Mouse (Mus musculus): ENCODE measurements around the gene Pdss2.
A peak's percentile ranks its signal among the peaks of the same experiment; 100 is the strongest.

Gene Pdss2

DNA sequence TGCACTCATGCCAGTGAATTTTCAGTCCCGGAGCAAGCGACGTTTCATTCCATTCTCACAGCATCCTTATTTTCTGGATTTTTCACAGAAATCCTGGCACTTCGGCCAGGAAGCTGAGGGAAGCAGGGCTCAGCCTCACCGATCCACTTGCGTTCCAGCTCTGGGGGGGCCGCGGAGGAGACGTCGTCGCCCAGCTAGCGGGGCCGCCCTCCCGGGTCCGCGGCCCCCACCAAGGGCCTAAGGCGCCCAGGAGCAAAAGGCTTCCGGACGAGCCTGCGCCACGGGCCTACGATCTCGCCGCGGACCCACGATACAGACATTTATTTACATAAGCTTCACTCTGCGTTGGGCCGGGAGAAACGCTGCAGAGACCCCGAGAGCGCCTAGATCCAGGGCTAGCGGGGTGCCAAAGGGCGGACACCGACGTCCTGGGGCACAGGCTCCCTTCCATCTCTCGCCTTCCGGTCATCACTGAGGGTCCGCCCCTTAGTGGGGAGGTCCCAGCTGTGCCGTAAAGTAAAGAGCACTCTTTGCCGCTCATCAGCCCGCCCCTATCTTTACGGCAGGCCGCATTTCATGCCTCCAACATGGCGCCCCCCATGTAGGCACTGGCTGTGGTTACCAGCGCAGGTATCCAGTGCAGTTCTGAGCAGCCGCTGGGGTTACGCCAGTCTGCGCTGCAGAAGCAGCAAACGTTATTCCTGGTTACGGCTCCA lies at the start of gene Pdss2:
Gene Pdss2, plus strand, starts transcription at position 577 of the 716 bp plus-strand sequence.
- DNase-seq (ENCODE audit: low read depth in 2 of 2, low spot score in 2 of 2) = peak; percentile 86 to 91

DNA sequence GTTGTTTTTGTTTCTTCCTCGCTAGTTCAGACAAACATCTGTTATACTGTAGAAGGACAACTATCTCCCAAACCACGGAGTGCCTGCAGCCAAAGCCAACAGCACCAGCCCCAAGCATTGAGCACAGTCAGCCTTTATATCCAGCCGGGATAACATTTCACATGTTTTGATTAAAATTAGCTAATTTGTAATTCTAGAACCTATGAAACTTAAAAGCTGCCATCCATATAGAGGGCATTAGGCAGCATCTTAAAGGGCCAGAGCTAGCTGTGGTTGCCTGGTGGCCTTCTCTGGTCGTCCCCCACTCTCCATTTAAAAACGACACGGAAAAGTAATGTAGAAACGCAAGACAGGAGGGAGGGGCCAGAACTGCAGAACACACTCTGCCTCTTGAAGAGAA lies 49.2 kb upstream of the Pdss2 start:
- no peak for DNase-seq (ENCODE audit: low read depth in 2 of 2, low spot score in 2 of 2)

DNA sequence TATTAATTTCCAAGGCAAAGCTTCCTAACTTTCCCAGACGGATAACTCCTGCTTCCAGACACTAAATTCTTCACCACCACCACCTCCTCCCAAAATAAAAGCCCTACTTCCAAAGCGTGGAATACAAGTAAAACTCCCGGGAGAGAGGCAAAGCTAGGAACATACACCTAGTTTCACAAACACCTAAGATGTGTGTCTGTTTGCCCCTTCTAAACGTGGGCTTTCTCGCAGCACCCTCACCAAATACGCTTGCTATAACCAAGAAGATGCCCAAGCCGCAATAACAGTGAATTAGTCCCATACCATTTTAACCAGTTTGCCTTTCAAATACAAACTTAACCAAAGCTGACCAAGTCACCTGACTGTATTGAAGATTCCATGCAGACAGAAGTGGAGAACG lies 48.7 kb upstream of the Pdss2 start:
- no peak for DNase-seq (ENCODE audit: low read depth in 2 of 2, low spot score in 2 of 2)

DNA sequence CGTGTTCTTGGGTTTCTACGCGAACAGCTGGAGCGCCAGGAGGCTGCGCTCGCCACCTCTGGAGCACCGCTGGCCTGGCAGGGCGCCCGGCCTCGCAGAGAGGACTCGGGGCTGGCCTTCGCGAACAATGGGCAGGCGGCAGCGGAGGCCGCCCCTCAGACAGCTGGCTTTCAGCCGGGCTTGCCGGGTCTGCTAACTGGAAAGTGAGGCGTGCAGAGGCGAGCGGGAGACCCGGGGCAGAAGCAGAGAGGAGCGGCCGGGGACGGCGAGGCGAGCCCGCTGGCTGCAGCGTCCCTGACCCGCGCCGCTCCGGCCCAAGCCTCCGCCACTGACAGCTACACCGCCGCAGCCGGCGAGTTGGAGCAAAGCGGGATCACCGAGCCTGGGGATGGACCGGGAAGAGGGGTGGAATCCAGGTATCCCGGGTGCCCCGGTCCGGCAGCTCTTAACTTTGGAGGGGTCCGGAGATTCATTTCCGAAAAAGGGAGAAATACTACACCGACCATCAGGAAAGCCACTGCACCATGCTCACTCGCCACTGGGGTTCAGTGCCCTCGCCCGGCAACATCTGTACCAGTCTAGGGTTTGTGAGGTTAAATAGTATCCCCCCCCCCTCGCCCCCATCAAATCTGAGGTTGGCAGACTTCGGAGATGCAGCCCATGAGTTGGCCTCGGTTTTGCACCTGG lies 48.0 kb upstream of the Pdss2 start:
- DNase-seq (ENCODE audit: low read depth in 2 of 2, low spot score in 2 of 2) = peak in 1 of 2 experiments; percentile 2

DNA sequence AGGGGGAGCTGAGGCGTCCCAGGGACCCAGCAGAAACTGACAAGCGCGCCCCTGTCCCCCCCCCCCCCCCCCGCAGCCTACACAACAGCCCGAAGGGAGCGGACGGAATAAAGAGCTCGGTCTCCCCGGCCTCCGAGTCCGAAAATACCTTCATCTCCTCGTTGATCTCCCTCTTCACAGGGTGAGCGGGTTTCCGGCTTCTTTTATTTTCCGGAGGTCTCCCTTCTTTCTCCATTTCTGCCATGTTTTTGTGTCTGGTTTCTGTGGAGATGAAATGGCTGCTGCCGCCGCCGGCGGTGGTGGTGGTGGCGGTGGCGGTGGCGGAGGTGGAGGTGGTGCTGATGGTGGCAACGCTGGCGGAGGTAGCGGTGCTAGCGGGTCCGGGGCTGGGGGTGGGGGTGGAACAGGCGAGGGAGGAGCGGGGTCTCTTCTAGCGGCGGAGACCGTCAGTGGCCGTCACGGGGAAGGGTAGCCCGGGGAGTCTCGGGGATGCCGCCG lies 47.4 kb upstream of the Pdss2 start:
- DNase-seq (ENCODE audit: low read depth in 2 of 2, low spot score in 2 of 2) = peak in 1 of 2 experiments; percentile 3

DNA sequence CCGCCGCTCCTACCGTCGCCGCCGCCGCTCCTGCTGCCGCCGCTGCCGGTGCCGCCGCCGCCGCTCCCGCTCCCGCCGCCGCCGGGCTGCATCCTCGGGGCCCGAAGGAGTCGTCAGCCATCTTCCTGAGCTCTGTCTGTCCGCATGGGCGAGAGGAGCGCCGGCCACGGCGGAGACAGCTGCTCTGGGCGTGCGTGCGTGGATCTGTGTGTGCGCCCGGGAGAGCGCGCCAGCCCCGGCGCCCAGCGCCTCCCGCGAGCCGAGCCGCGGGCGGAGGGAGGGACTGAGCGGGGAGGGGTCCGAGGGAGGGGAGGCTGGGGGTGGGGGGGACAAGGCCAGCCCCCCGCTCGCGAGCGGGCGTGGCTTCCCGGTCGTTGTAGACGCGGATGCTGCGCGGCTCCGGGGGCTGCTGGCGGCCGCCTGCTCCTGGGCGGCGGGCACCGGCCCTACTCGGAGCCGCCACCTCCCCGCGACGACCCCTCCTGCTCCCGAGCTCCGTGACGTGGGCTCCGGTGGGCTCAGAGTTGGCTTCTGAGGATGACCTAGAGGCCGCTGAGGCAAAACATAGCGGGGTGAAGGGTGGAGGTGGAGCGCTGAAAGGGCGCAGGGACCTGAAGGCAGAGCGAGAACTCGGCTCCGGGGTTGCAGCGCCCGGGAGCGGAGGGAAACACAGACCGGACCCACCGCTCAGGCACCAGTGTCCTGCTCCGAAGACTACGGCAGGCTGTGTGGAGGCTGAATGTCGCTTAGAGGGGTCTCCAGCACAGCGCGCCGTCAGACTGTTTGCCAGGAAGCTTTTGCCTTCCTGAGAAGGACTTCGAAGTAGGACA lies 46.7 kb upstream of the Pdss2 start, which contains the start of the genes Sobp and 9030612E09Rik:
Gene Sobp, minus strand, starts transcription at position 205 of the 830 bp plus-strand sequence.
Gene 9030612E09Rik, plus strand, starts transcription at position 379 of the 830 bp plus-strand sequence.
- no peak for DNase-seq (ENCODE audit: low read depth in 2 of 2, low spot score in 2 of 2)

DNA sequence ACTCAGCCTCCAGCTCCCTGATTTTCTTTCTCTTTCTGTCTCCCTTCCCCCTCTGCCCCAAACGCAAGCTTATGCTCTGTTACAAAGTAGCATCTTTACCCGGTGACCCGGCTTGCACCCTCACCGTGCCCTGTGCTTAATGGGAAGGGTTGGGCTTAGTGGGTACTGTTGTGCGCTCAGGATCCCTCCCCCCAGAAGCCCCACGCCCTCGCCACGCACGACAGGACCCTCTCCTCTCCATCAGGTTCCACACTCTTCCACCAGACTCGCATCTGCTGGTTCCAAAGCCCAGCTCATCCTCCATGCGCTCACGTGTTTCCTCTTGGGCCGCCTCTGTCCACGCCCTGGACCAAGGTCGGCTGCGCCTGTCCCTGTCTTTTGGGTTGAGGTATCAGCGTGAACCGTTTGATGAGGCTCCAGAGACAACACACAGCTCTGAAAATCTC lies 46.1 kb upstream of the Pdss2 start:
- DNase-seq (ENCODE audit: low read depth in 2 of 2, low spot score in 2 of 2) = no peak

DNA sequence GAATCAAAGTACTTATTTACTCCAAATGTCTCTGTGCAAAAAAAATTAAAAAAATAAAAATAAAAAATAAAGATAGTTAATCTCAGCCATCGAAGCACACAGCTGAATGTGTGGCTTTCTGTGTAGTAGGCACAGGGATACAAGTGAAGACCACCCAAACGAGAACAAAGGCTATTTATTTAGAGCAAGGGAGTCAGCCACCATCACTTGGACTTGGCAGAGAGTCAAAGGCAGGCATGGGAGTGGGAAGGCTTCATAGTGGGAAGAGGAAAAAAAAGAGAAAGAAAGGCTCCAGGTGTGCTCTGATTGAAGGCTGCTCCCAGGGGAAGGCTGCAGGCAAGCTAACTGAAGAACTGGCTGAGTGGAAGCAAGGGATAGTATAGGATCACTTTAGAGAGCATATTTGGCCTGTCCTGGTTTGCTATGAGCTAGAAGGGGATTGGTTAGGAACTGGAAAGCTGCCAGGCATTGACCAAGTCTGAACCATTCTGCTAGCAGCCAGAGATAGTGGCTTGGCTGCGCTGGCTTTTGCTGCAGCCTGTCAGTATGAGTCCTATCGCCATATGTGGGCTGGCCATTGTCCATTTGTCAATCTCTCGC lies 40.9 kb upstream of the Pdss2 start:
- DNase-seq (ENCODE audit: low read depth in 2 of 2, low spot score in 2 of 2) = no peak

DNA sequence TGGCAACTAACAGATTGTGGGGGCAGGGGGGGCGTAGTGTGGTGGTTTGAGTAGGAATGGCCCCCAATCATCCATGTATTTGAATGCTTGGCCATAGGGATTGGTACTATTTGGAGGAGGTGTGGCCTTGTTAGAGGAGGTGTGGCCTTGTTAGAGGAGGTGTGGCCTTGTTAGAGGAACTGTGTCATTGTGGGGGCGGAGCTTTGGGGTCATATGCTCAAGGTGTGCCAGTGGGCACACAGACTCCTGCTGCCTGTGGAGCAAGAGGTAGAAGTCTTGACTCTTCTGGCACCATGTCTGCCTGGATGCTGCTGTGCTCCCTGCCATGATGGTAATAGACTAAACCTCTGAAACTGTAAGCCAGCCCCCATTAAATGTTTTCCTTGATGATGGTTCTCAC lies 21.1 kb upstream of the Pdss2 start:
- DNase-seq (ENCODE audit: low read depth in 2 of 2, low spot score in 2 of 2) = no peak

DNA sequence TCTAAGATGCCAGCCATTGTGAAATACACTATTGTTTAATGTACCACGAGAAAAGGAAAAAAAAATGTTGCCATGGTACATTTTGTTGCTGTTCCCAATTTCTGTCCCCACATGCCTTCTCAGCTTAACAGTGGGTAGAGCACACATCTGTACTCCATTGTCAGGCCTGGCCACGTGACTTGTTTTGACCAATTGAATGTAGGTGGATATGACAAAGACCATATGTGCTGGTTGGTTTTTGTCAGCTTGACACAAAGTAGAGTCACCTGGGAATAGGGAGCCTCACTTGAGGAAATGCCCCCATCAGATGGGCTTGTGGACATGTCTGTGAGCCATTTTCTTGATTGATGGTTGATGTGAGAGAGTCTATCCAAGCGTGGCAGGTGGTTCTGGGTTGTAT lies 17.4 kb upstream of the Pdss2 start:
- no peak for DNase-seq (ENCODE audit: low read depth in 2 of 2, low spot score in 2 of 2)

DNA sequence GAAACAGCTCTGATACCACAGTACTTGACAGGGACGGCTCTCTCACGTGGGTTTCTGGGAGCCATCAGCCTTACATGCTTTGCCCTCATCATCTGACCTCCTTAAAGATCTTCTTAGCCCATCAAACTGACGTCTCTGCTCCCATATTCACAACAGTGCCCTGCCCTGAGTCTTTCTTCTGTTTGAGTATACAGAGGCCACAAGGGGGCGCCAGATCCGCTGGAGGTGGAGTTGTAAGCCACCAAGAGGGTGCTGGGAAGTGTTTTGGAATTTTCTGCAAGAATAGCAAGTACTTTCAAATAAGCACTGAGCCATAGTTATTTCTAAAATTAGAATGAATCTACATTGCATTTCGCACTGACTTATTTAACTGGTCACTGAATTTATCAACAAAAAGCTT lies 9.4 kb upstream of the Pdss2 start:
- DNase-seq (ENCODE audit: low read depth in 2 of 2, low spot score in 2 of 2) = peak; percentile 50 to 52

DNA sequence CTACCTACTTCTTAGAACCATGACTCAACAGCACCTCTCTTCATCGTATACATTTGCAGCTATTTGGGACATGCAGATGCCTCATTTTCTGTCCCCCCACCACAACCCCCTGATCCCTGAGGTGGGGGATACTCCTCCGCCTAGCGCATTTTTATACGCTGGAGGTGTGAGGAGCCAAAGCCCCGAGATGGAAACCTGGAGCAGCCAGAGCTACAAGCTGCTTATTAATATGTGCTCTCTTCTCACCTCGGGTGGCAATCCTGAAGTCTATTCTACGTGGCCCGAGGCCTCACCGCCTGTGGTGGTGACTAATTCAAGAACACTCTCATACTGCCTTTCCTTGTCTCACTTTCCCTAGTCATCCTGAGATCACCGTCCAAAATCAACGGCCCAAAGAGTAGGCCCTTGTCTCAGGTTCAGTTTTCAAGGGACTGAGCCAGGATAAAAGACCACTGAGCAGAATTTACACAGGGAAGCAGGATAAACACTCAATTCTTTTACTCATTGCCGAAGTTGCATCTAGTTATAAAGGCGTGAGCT lies 3.9 kb upstream of the Pdss2 start:
- DNase-seq (ENCODE audit: low read depth in 2 of 2, low spot score in 2 of 2) = no peak

DNA sequence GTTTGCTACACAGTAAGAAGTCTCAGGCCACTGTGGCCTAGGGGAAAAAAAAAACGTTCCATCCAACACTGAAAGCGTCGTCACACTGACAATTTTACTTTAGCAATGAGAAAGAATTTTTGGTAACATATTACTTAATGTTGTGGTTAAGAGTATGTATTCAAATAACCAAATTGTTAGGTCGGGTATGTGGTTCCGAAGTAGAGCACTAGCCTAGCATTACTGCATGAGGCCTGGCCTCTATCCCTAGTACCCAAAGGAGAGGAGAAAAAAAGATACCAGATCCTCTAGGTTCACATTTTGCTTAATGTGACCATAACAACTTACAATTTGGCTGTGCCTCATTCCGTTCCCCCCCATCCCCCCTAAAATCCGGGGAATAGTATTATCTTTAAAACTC lies 807 bp upstream of the Pdss2 start:
- no peak for DNase-seq (ENCODE audit: low read depth in 2 of 2, low spot score in 2 of 2)

DNA sequence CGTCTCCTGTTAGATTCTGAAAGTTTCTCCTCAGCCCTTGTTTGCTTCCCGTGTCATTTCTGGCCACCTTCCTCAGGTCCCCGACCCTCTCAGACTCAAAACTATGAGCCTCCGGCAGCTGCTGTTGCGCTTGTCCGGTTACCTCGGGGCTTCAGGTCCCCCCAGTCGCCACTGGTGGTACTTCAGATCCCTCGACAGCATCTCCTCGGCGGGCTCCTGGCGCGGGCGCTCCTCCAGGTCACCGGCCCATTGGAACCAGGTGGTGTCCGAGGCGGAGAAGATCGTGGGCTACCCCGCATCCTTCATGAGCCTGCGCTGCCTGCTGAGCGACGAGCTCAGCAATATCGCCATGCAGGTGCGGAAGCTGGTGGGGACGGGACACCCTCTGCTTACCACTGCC lies 373 bp downstream of the Pdss2 start:
- DNase-seq (ENCODE audit: low read depth in 2 of 2, low spot score in 2 of 2) = no peak

DNA sequence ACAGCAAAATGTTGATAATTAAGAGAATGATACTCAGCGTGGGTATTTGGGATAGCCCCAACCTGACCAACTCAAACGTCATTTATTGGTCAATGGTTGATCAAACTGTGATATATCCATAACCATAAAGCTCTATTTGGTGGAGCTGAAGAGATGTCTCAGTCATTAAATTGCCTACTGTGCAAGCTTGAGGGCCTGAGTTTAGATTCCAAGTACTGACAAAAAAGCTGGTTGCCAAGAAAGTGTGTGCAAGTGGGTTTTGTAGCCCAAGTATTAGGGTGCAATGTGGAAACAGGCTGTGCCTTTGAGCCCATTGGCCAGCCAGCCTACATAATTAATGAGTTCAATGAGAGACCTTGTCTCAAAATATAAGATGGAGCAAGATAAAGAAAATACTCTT lies 2.1 kb downstream of the Pdss2 start:
- DNase-seq (ENCODE audit: low read depth in 2 of 2, low spot score in 2 of 2) = no peak

DNA sequence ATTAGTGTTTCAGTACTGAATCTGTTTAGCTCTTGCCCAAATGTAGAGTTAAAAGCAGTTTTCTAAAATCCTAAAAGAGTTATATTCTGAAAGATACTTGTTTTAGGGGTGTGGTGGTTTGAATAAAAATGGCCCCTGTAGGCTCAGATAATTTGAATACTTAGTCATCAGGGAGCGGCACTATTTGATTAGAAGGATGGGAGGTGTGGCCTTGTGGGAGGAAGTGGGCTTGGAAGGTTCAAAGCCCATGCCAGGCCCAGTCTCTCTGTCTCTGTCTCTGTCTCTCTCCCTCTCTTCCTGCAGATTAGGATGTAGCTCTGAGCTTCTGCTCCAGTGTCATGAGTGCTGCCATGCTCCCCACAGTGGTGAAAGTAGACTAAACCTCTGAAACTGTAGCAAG lies 5.1 kb downstream of the Pdss2 start:
- DNase-seq (ENCODE audit: low read depth in 2 of 2, low spot score in 2 of 2) = no peak

DNA sequence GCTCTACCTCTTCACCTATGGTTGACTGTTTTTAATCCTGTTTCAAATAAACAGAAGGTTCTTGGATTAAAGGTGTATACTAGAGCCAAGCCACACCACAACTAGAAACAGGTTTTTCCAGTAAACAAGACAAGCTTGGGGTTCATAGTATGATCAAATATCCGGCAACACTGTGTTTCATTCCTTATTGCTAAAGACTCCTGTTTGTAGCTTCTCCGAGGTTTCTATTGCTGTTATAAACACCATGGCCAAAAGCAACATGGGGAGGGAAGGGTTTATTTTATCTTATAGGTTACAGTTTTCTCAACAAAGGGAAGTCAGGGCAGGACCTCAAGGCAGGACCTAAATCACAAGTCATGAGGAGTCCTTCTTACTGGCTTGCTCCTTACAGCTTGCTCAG lies 8.0 kb downstream of the Pdss2 start:
- DNase-seq (ENCODE audit: low read depth in 2 of 2, low spot score in 2 of 2) = no peak

DNA sequence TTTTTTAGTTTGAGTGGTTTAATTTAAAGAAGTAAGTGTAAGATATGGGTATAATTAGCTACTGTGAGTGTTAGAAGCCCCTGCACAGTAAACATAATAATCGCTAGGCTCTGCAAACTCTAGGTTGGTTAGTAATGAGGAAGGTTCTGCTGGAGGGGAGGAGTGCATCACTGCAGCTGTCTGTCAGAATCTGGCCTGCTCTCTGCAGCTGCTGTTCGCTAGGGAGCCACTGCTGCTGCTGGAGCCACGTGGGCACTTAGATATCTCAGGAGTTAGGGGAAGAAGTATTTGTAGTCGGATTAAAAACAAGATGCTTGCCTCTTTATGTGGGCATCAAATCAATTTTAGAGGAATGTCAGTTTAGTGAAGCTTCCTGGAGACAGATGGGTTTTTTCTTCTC lies 13.2 kb downstream of the Pdss2 start:
- DNase-seq (ENCODE audit: low read depth in 2 of 2, low spot score in 2 of 2) = no peak

DNA sequence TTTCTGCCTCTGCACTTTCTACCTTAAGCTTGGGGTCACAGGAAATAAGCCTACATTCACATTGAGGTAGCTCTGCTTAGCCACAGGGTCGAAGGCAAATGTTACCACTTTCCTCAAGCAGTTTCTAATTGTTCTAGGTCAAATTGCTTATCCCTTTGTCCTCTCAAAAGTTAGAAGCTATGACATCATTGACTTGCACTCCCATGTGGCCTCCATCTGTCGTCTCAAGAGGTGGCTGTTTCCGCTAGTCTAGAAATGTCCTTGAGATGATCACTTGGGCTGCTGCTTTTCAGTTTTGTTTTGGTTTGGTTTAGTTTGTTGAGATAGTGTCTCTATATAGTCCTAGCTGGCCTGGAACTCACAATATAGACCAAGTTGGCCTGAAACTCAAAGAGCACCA lies 13.7 kb downstream of the Pdss2 start:
- no peak for DNase-seq (ENCODE audit: low read depth in 2 of 2, low spot score in 2 of 2)

DNA sequence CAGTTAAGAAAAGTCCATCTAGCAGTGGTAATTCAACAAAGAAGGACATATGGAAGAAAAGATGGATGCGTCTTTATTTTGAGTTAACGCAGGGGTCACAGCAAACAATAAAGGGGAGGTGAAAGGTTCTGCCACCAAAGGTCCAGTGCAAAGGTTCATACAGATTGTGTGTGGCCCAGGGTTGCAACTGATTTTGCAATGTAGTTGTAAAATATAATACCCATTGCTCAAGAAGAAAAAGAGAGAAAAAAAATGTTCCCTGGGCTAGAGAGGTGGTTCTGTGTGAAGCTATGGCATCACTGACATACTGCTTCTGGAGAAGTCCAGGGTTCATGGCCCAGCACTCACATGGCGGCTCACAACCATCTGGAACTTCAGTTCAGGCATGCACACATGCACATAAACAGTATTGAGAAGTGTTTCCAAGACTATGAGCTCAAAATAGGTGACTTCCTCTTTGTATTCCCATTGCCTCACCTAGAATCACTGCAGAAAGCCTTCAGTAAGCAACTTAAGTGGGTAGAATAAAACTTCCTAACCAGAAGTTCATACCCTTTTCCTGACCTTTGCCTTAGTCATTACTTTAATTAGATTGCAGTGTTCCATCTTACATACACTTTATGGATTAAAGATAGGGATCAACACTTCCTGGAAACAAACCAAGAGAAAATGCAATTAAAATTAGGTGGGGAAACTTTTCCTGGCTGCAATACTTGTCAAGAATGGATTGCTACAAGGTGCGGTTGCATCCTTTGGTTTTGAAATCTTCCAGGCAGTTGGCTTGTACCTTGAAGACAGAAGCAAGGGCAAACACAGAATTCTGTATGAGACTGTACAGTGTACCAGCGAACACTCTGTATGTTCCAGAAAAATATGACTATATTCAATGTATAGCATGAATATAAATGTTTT lies 14.7 kb downstream of the Pdss2 start:
- no peak for DNase-seq (ENCODE audit: low read depth in 2 of 2, low spot score in 2 of 2)

All from CD8-positive naive resting alpha-beta T cell, adult 2 months (primary cell).